Mouse (Mus musculus): ENCODE data around the gene Mcpt9. TPM values are rescaled to one million over a fixed set of nuclear protein-coding genes. Genes with fewer than 3 reads are reported as not detected.
"Not testable (repeated sequence)": the region's sequence is repeated elsewhere in the genome, so short reads cannot be mapped to it uniquely, and the experiment has no call there.

The Mcpt9 gene
- not detected in 2 replicates for polyA plus RNA-seq (2012; rRNA removed)

DNA sequence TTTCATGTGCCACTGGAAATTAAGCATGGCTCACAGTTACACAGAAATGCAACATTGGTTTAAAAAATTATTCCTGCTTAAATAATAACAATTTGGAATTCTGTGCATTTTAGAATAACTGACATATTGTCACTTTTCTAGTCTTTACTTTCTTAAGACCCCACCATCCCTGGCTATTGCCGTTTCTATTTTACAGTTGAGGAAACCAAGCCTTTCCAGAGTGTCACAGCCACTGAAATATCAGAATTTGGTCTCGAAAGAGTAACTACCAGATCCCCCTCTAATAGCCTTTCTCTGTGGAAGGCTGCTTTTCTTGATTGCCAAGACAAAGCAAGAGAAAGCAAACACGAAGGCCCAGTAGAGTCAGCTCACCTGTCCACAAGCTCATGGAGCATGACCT is at the start of gene Mcpt9:
Gene Mcpt9, minus strand, starts transcription at position 101 of the 400 bp plus-strand sequence.
- not testable (repeated sequence) for DNase-seq (ENCODE audit: low read depth)

- not testable (repeated sequence) for DNase-seq (ENCODE audit: low read depth)
Observed at GRCm38 (mm10) chr14:56062213-56062612, 31.9 kb upstream of the Mcpt9 start, which contains the start of gene Mcpt4. Mcpt4 (minus strand) TSS chr14:56062313.

- DNase-seq (ENCODE audit: low read depth), result no peak
Observed at GRCm38 (mm10) chr14:56057722-56058121, 27.4 kb upstream of the Mcpt9 start.

DNA sequence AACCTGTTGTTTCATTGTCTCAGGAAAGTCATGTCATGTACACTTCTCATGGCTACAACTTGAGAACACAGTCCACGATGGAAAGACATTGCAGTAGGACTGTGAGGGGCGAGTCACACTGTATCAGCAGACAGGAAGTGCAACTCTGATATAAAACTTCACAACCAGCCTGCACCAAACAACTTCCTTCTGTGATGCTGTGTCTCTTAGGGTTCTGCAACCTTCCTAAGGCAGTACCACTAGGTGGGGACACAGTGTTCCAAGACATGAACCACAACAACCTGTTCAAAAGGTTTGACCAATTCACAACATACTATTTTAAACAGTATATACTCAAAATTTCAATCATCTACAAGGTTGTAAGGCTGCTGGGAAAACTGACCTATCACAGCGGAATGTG is 25.1 kb upstream of the Mcpt9 start:
- no peak for DNase-seq (ENCODE audit: low read depth)

DNA sequence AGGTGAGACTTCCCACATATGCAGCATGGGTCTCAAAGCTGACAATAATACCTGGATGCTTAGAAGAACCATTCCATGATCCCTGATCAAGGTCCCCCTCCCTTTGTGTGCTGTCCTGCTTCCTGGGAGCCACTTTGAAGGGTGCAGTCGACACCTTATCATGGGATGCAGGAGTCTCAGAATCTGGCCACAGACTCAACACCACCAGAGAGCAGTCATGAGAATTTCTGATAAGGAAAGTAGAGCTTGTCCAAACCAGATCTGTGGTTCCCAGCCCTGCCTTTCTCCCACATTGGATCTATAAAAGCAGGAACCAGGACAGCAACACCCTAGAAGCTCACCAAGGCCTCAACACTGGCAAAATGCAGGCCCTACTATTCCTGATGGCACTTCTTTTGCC is 11.5 kb upstream of the Mcpt9 start, which contains the start of gene Mcpt2:
Gene Mcpt2, plus strand, starts transcription at position 250 of the 400 bp plus-strand sequence.
- not testable (repeated sequence) for DNase-seq (ENCODE audit: low read depth)

DNA sequence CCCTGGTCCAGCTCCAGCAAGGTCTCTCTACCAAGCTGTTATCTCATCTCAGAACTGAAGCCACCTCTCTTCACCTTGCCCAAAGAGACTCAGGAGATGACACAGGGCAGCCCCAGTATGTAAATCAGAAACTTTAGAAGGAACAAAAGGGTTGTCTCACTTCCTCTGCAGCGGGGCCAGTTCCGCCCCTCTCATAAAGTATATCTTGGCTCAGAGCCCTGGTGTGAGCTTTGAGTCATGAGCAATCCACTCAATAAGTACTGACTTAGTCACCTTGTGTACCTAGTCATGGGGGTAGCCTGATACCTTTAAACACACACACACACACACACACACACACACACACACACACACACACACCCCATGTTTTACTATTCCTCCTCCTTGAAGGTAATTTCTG is 4.1 kb upstream of the Mcpt9 start:
- DNase-seq (ENCODE audit: low read depth), result no peak

DNA sequence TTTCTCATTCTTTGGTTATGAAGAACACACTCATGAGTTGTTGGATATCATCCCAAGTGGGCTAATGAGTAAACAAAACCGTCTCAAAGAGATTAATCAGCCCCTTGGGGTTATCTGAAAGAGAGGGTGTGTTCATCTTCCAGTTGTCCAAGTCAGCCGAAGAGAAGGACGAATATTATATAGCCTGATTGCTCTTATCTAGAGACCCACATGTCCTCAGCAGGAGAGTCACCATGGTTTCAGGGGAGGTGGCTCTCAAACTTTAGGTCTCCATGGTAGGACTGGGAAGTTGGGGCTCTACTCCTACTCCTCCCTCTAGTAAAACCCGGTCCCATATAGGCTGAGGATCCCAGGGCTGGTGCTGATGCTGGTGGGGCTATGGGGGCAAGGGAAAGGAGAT is 9.0 kb downstream of the Mcpt9 start:
- DNase-seq (ENCODE audit: low read depth), result not testable (repeated sequence)

DNA sequence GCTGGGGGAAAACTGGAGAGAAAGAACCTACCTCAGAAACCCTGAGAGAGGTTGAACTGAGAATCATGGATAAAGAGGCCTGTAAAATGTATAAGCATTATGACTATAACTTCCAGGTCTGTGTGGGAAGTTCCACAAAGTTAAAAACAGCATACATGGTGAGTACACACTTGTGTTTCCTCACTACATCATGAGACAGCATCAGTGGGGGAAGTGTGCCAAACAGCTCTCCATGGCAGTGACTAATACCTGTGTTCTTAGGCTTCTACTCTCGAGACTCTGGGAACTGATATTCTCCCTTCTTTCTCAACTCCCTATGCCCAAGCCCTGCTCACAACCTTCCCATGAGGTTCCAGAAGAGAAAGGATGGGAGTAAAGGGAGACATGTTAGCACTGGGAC is 10.8 kb downstream of the Mcpt9 start:
- DNase-seq (ENCODE audit: low read depth), result no peak

DNA sequence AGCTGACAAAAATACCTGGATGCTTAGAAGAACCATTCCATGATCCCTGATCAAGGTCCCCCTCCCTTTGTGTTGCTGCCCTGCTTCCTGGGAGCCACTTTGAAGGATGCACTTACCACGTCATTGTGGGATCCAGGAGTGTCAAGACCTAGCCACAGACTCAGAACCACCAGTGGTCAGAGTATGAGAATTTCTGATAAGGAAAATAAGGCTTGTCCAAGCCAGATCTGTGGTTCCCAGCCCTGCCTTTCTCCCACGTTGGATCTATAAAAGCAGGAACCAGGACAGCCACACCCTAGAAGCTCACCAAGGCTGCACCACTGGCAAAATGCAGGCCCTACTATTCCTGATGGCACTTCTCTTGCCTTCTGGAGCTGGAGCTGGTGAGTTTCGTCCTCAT is 12.6 kb downstream of the Mcpt9 start, which contains the start of gene Mcpt1:
Gene Mcpt1, plus strand, starts transcription at position 301 of the 400 bp plus-strand sequence.
- not testable (repeated sequence) for DNase-seq (ENCODE audit: low read depth)

DNA sequence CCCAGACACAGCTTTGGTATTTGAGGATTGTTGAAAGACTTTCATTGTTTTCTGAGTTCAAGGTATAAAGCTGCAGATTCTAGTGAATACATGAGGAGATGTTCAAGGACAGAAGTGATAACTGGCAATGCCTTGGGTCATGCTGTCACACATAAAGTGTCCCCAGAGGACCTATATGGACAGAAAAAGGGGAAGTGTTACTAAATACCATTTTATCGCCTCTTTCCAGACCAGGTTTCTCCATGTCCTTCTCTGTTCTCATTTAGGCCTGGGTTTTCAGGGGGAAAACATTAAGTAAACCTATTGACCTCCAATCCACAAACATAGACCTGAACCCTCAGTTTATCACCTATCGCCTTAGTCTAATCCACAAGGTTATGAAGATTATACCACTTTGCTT is 16.4 kb downstream of the Mcpt9 start:
- DNase-seq (ENCODE audit: low read depth), result no peak

GRCm38 (mm10) chr14:56013147-56013546 is 17.1 kb downstream of the Mcpt9 start:
- DNase-seq (ENCODE audit: low read depth), result no peak

DNA sequence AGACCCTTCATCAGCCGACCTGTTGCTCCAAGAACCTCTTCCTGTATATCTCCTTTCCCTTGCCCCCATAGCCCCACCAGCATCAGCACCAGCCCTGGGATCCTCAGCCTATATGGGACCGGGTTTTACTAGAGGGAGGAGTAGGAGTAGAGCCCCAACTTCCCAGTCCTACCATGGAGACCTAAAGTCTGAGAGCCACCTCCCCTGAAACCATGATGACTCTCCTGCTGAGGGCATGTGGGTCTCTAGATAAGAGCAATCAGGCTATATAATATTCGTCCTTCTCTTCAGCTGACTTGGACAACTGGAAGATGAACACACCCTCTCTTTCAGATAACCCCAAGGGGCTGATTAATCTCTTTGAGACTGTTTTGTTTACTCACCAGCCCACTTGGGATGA is 42.8 kb downstream of the Mcpt9 start:
- DNase-seq (ENCODE audit: low read depth), result not testable (repeated sequence)

Other genes with a start within 250 kb of the Mcpt9 start
- 12.6 and 13.6 TPM in 2 replicates for gene Adcy4, start 246.4 kb downstream of the Mcpt9 start, polyA plus RNA-seq (2012; rRNA removed)
- gene Ripk3, start 241.6 kb downstream of the Mcpt9 start, polyA plus RNA-seq (2012; rRNA removed), result 9.1 and 10.7 TPM in 2 replicates
- gene Nfatc4, start 207.4 kb downstream of the Mcpt9 start, polyA plus RNA-seq (2012; rRNA removed), result 12.1 and 12.7 TPM in 2 replicates
- gene Nynrin, start 176.5 kb downstream of the Mcpt9 start, polyA plus RNA-seq (2012; rRNA removed), result 3.4 and 4.9 TPM in 2 replicates
- gene Cbln3, start 146.1 kb downstream of the Mcpt9 start, polyA plus RNA-seq (2012; rRNA removed), result 0.28 and 0.54 TPM in 2 replicates
- gene Khnyn, start 145.5 kb downstream of the Mcpt9 start, polyA plus RNA-seq (2012; rRNA removed), result 14.3 and 14.7 TPM in 2 replicates
- 62.6 and 68.9 TPM in 2 replicates for gene Sdr39u1, start 130.2 kb downstream of the Mcpt9 start, polyA plus RNA-seq (2012; rRNA removed)
- 2.0 and 2.6 TPM in 2 replicates for gene Cma1, start 85.8 kb downstream of the Mcpt9 start, polyA plus RNA-seq (2012; rRNA removed)
- not detected in 2 replicates for gene Cma2, start 79.5 kb downstream of the Mcpt9 start, polyA plus RNA-seq (2012; rRNA removed)
- not detected in 2 replicates for gene Mcpt1, start 12.5 kb downstream of the Mcpt9 start, polyA plus RNA-seq (2012; rRNA removed)
- gene Mcpt2, start 11.5 kb upstream of the Mcpt9 start, polyA plus RNA-seq (2012; rRNA removed), result not detected in 2 replicates
- gene Mcpt4, start 31.8 kb upstream of the Mcpt9 start, polyA plus RNA-seq (2012; rRNA removed), result 0.92 and 2.8 TPM in 2 replicates
- gene Mcpt8, start 54.8 kb upstream of the Mcpt9 start, polyA plus RNA-seq (2012; rRNA removed), result not detected in 2 replicates
- gene Ctsg, start 72.1 kb upstream of the Mcpt9 start, polyA plus RNA-seq (2012; rRNA removed), result 0.11 and 0.20 TPM in 2 replicates
- not detected in 2 replicates for gene Gzme, start 90.1 kb upstream of the Mcpt9 start, polyA plus RNA-seq (2012; rRNA removed)
- gene Gzmd, start 102.1 kb upstream of the Mcpt9 start, polyA plus RNA-seq (2012; rRNA removed), result not detected in 2 replicates
- gene Gzmg, start 129.1 kb upstream of the Mcpt9 start, polyA plus RNA-seq (2012; rRNA removed), result not detected in 2 replicates
- gene Gzmn, start 144.1 kb upstream of the Mcpt9 start, polyA plus RNA-seq (2012; rRNA removed), result not detected in 2 replicates
- gene Gzmf, start 180.9 kb upstream of the Mcpt9 start, polyA plus RNA-seq (2012; rRNA removed), result not detected in 2 replicates
- 0.19 TPM in 1 of 2 replicates, not detected in the other for gene Gzmc, start 204.2 kb upstream of the Mcpt9 start, polyA plus RNA-seq (2012; rRNA removed)
- 0.78 and 1.3 TPM in 2 replicates for gene Gzmb, start 231.8 kb upstream of the Mcpt9 start, polyA plus RNA-seq (2012; rRNA removed)